Mouse (Mus musculus): Measurements from ENCODE around the gene Shc4. TPM values are rescaled to one million over a fixed set of nuclear protein-coding genes. Genes with fewer than 3 reads are reported as not detected.

Shc4 gene
- polyA plus RNA-seq, 1 experiment from 2014 or later = 3.1 TPM

GRCm38 (mm10) chr2:125701606-125702005 is 22.3 kb downstream of the Shc4 start:
- no peaks in the 10 kb centered on the region; the same call in 1 of the 2 replicates for H3K4me1 ChIP-seq (ENCODE audit: control insufficient read depth, insufficient read depth, low read length)
- no peak overlapping the region for H3K27ac ChIP-seq (ENCODE audit: low read depth, low read length)
- no peak overlapping the region for H3K9ac ChIP-seq (replicated peaks; ENCODE audit: low read depth, low read length)
- H3K4me2 ChIP-seq (ENCODE audit: low read depth, low read length) = no peak overlapping the region
- H3K4me3 ChIP-seq (ENCODE audit: low read depth, low read length) = no peak overlapping the region
- WGBS = 87% methylated on average over 2 of the region's 2 CpGs
- no peaks in the 10 kb centered on the region for H3K27me3 ChIP-seq (ENCODE audit: control insufficient read depth, insufficient read depth, low read length)
- H3K36me3 ChIP-seq (ENCODE audit: control insufficient read depth, insufficient read depth, low read length) = no peaks in the 10 kb centered on the region
- ATAC-seq (ENCODE audit: low read depth) = no peak
- no peaks in the 10 kb centered on the region for H3K9me3 ChIP-seq (ENCODE audit: control insufficient read depth, low read length)

GRCm38 (mm10) chr2:125696219-125696618 is 27.7 kb downstream of the Shc4 start:
- Histone ChIP-seq H3K4me3 (ENCODE audit: low read depth, low read length) (no peak overlapping the region), H3K27ac (ENCODE audit: low read depth, low read length) (no peak overlapping the region), H3K9ac (replicated peaks; ENCODE audit: low read depth, low read length) (no peak overlapping the region), H3K36me3 (ENCODE audit: control insufficient read depth, insufficient read depth, low read length) (no peaks in the 10 kb centered on the region), H3K4me1 (ENCODE audit: control insufficient read depth, insufficient read depth, low read length) (peaks cover 3% of the 10 kb centered on the region; the same call in 1 of the 2 replicates), H3K9me3 (ENCODE audit: control insufficient read depth, low read length) (no peaks in the 10 kb centered on the region), H3K4me2 (ENCODE audit: low read depth, low read length) (no peak overlapping the region), H3K27me3 (ENCODE audit: control insufficient read depth, insufficient read depth, low read length) (no peaks in the 10 kb centered on the region)
- ATAC-seq (ENCODE audit: low read depth) = no peak
- 30% methylated on average over 2 of the region's 2 CpGs for WGBS

GRCm38 (mm10) chr2:125694798-125695197 is 29.1 kb downstream of the Shc4 start:
- no peak for ATAC-seq (ENCODE audit: low read depth)
- peaks cover 3% of the 10 kb centered on the region; the same call in 1 of the 2 replicates for H3K4me1 ChIP-seq (ENCODE audit: control insufficient read depth, insufficient read depth, low read length)
- 90% methylated on average over 2 of the region's 2 CpGs for WGBS
- H3K4me2 ChIP-seq (ENCODE audit: low read depth, low read length) = no peak overlapping the region
- H3K9me3 ChIP-seq (ENCODE audit: control insufficient read depth, low read length) = no peaks in the 10 kb centered on the region
- H3K36me3 ChIP-seq (ENCODE audit: control insufficient read depth, insufficient read depth, low read length) = no peaks in the 10 kb centered on the region
- H3K4me3 ChIP-seq (ENCODE audit: low read depth, low read length) = no peak overlapping the region
- no peaks in the 10 kb centered on the region for H3K27me3 ChIP-seq (ENCODE audit: control insufficient read depth, insufficient read depth, low read length)
- H3K9ac ChIP-seq (replicated peaks; ENCODE audit: low read depth, low read length) = no peak overlapping the region
- no peak overlapping the region for H3K27ac ChIP-seq (ENCODE audit: low read depth, low read length)

- WGBS = 84% methylated on average over 2 of the region's 2 CpGs
- no peak overlapping the region for H3K4me2 ChIP-seq (ENCODE audit: low read depth, low read length)
These were observed 31.9 kb downstream of the Shc4 start for GRCm38 (mm10) chr2:125692010-125692409.

GRCm38 (mm10) chr2:125685441-125686150 is 38.4 kb downstream of the Shc4 start:
- Histone ChIP-seq H3K27me3 (ENCODE audit: control insufficient read depth, insufficient read depth, low read length) (no peaks in the 10 kb centered on the region), H3K4me1 (ENCODE audit: control insufficient read depth, insufficient read depth, low read length) (no peaks in the 10 kb centered on the region), H3K9ac (replicated peaks; ENCODE audit: low read depth, low read length) (no peak overlapping the region), H3K9me3 (ENCODE audit: control insufficient read depth, low read length) (no peaks in the 10 kb centered on the region), H3K4me2 (ENCODE audit: low read depth, low read length) (no peak overlapping the region), H3K36me3 (ENCODE audit: control insufficient read depth, insufficient read depth, low read length) (no peaks in the 10 kb centered on the region), H3K4me3 (ENCODE audit: low read depth, low read length) (no peak overlapping the region), H3K27ac (ENCODE audit: low read depth, low read length) (peak overlapping the region; percentile 39; the same call in 1 of the 2 replicates)
- no peak for ATAC-seq (ENCODE audit: low read depth)
- 57% methylated on average over 9 of the region's 9 CpGs for WGBS

More at GRCm38 (mm10) chr2:125692010-125692409, 31.9 kb downstream of the Shc4 start:
- Histone ChIP-seq H3K4me3 (ENCODE audit: low read depth, low read length) (no peak overlapping the region), H3K9me3 (ENCODE audit: control insufficient read depth, low read length) (no peaks in the 10 kb centered on the region), H3K9ac (replicated peaks; ENCODE audit: low read depth, low read length) (no peak overlapping the region), H3K27me3 (ENCODE audit: control insufficient read depth, insufficient read depth, low read length) (no peaks in the 10 kb centered on the region), H3K27ac (ENCODE audit: low read depth, low read length) (no peak overlapping the region), H3K4me1 (ENCODE audit: control insufficient read depth, insufficient read depth, low read length) (peaks cover 3% of the 10 kb centered on the region; the same call in 1 of the 2 replicates), H3K36me3 (ENCODE audit: control insufficient read depth, insufficient read depth, low read length) (no peaks in the 10 kb centered on the region)
- ATAC-seq (ENCODE audit: low read depth) = no peak

GRCm38 (mm10) chr2:125684559-125685440 is 39.1 kb downstream of the Shc4 start:
- no peak overlapping the region for H3K9ac ChIP-seq (replicated peaks; ENCODE audit: low read depth, low read length)
- H3K4me2 ChIP-seq (ENCODE audit: low read depth, low read length) = no peak overlapping the region
- no peaks in the 10 kb centered on the region for H3K9me3 ChIP-seq (ENCODE audit: control insufficient read depth, low read length)
- 0 out of 2 replicates have a peak, but pooled peaks have one; percentile 49 for ATAC-seq (ENCODE audit: low read depth)
- H3K4me3 ChIP-seq (ENCODE audit: low read depth, low read length) = no peak overlapping the region
- no peaks in the 10 kb centered on the region for H3K36me3 ChIP-seq (ENCODE audit: control insufficient read depth, insufficient read depth, low read length)
- 55% methylated on average over 10 of the region's 10 CpGs for WGBS
- H3K27me3 ChIP-seq (ENCODE audit: control insufficient read depth, insufficient read depth, low read length) = no peaks in the 10 kb centered on the region
- peak overlapping the region; percentile 39 for H3K27ac ChIP-seq (ENCODE audit: low read depth, low read length)
- H3K4me1 ChIP-seq (ENCODE audit: control insufficient read depth, insufficient read depth, low read length) = no peaks in the 10 kb centered on the region

- 90% methylated on average over 7 of the region's 7 CpGs for WGBS
- Histone ChIP-seq H3K9ac (replicated peaks; ENCODE audit: low read depth, low read length) (no peak overlapping the region), H3K4me2 (ENCODE audit: low read depth, low read length) (no peak overlapping the region), H3K9me3 (ENCODE audit: control insufficient read depth, low read length) (no peaks in the 10 kb centered on the region), H3K27ac (ENCODE audit: low read depth, low read length) (no peak overlapping the region), H3K4me1 (ENCODE audit: control insufficient read depth, insufficient read depth, low read length) (no peaks in the 10 kb centered on the region), H3K4me3 (ENCODE audit: low read depth, low read length) (no peak overlapping the region), H3K27me3 (ENCODE audit: control insufficient read depth, insufficient read depth, low read length) (no peaks in the 10 kb centered on the region), H3K36me3 (ENCODE audit: control insufficient read depth, insufficient read depth, low read length) (no peaks in the 10 kb centered on the region)
- ATAC-seq (ENCODE audit: low read depth) = no peak
These were observed 40.1 kb downstream of the Shc4 start for GRCm38 (mm10) chr2:125683895-125684294.

GRCm38 (mm10) chr2:125681811-125682210 is 42.1 kb downstream of the Shc4 start:
- ATAC-seq (ENCODE audit: low read depth) = no peak
- no peaks in the 10 kb centered on the region for H3K27me3 ChIP-seq (ENCODE audit: control insufficient read depth, insufficient read depth, low read length)
- WGBS = 85% methylated on average over 9 of the region's 9 CpGs
- H3K4me1 ChIP-seq (ENCODE audit: control insufficient read depth, insufficient read depth, low read length) = no peaks in the 10 kb centered on the region
- H3K9me3 ChIP-seq (ENCODE audit: control insufficient read depth, low read length) = no peaks in the 10 kb centered on the region
- H3K4me3 ChIP-seq (ENCODE audit: low read depth, low read length) = no peak overlapping the region
- no peak overlapping the region for H3K9ac ChIP-seq (replicated peaks; ENCODE audit: low read depth, low read length)
- no peak overlapping the region for H3K4me2 ChIP-seq (ENCODE audit: low read depth, low read length)
- no peak overlapping the region for H3K27ac ChIP-seq (ENCODE audit: low read depth, low read length)
- H3K36me3 ChIP-seq (ENCODE audit: control insufficient read depth, insufficient read depth, low read length) = no peaks in the 10 kb centered on the region
